In genomic region chr12:86950161-86950960, GRCm38 (mm10) we compare ENCODE assay signal across 9 mouse cellular contexts. TPM values are rescaled to one million over a fixed set of nuclear protein-coding genes. Genes with fewer than 3 reads are reported as not detected.
DNase-seq lines count a peak whose midpoint lies in the region; ATAC-seq and TF ChIP-seq lines count a peak whose summit lies in the region.
"Had no signal": no experiment of that assay in that cellular context is flagged by ENCODE, and none has a peak within 500 bp of the region (broad histone marks: within the 10 kb centered on the region; RNA-seq: fewer than 3 reads in every experiment).

No protein-coding gene starts in this region.

- H3K27me3 ChIP-seq in stomach, embryonic 16.5 days (ENCODE audit: control insufficient read depth, insufficient read depth, low read length) = no peaks in the 10 kb centered on the region
- no peaks in the 10 kb centered on the region for H3K27me3 ChIP-seq in stomach, postnatal 0 days (ENCODE audit: control insufficient read depth, insufficient read depth, low read length)

- peaks cover 22% of the 10 kb centered on the region for H3K4me1 ChIP-seq in stomach, embryonic 16.5 days (ENCODE audit: control insufficient read depth, insufficient read depth, low read length)
- H3K4me1 ChIP-seq in stomach, postnatal 0 days (replicated peaks; ENCODE audit: control insufficient read depth, insufficient read depth) = 0 out of 2 replicates have a peak, but pooled peaks cover 5% of the 10 kb centered on the region

- no peak for ATAC-seq in stomach, embryonic 16.5 days (ENCODE audit: insufficient read depth, low FRiP score)
- ATAC-seq in stomach, postnatal 0 days (ENCODE audit: low FRiP score, low TSS enrichment) = no peak
- ATAC-seq in inflammation-experienced regulatory T-cells, adult 6 months = peak; percentile 61

- no peak overlapping the region for H3K4me3 ChIP-seq in stomach, embryonic 16.5 days (replicated peaks; ENCODE audit: low read length)
- H3K4me3 ChIP-seq in stomach, postnatal 0 days (ENCODE audit: low read depth, low read length) = no peak overlapping the region

- no peak overlapping the region for H3K4me2 ChIP-seq in stomach, embryonic 16.5 days (ENCODE audit: low read depth, low read length)
- H3K4me2 ChIP-seq in stomach, postnatal 0 days (replicated peaks; ENCODE audit: low read depth) = no peak overlapping the region

- H3K9me3 ChIP-seq in stomach, embryonic 16.5 days (replicated peaks; ENCODE audit: control insufficient read depth, low read length) = no peaks in the 10 kb centered on the region
- no peaks in the 10 kb centered on the region for H3K9me3 ChIP-seq in stomach, postnatal 0 days (ENCODE audit: control insufficient read depth, low read length)

- H3K27ac ChIP-seq in stomach, embryonic 16.5 days (ENCODE audit: low read length) = no peak overlapping the region
- no peak overlapping the region for H3K27ac ChIP-seq in stomach, postnatal 0 days (replicated peaks)

- TF ChIP-seq EP300 in stomach, postnatal 0 days (optimal IDR thresholded peaks at IDR 0.05) = no peak

- DNase-seq in cerebellum, adult 18-20 months = peak; percentile 48 to 55
- no peak for DNase-seq in cerebellum, postnatal 4 days (ENCODE audit: low spot score in 2 of 2)
- no peak for DNase-seq in stomach, postnatal 0 days (ENCODE audit: low spot score)
- peak; percentile 87 for DNase-seq in naive thymus-derived CD4-positive, alpha-beta T cell, adult 2 months (ENCODE audit: low read depth)
- no peak for DNase-seq in ovary, postnatal 36 days (ENCODE audit: low spot score)
- no peak for DNase-seq in right cerebral cortex, adult 2 months (ENCODE audit: low spot score in 2 of 2)
- DNase-seq: right cerebral cortex, postnatal 4 days had no signal

- no peak for TF ChIP-seq CTCF in stomach, postnatal 0 days (IDR thresholded peaks at IDR 0.05; ENCODE audit: low read depth)

- peaks cover 15% of the 10 kb centered on the region for H3K36me3 ChIP-seq in stomach, embryonic 16.5 days (ENCODE audit: control insufficient read depth, insufficient read depth, low read length)
- H3K36me3 ChIP-seq in stomach, postnatal 0 days (ENCODE audit: control insufficient read depth, insufficient read depth, low read length) = no peaks in the 10 kb centered on the region

- WGBS in stomach, embryonic 16.5 days = 62% methylated on average over 16 of the region's 16 CpGs
- WGBS in stomach, postnatal 0 days = 61% methylated on average over 16 of the region's 16 CpGs

- peak overlapping the region; percentile 23; the same call in 1 of the 2 replicates for H3K9ac ChIP-seq in stomach, embryonic 16.5 days (ENCODE audit: low read length)
- no peak overlapping the region for H3K9ac ChIP-seq in stomach, postnatal 0 days (ENCODE audit: low read length)

RNA-seq across cellular contexts. Expression of gene Cipc, which starts 3.5 kb away (rescaled TPM):
- polyA plus RNA-seq in stomach, embryonic 16.5 days (2015; fragmentation: Nextera tagmentation; extraction: Ambion mirVana) = 17.8 and 18.1 TPM in 2 replicates
- polyA plus RNA-seq in stomach, postnatal 0 days (2015; fragmentation: Nextera tagmentation; extraction: Ambion mirVana) = 10.1 and 10.8 TPM in 2 replicates
- 10 to 100 TPM; 20.2 to 29.2 (median 28.3) TPM for polyA plus RNA-seq in inflammation-experienced regulatory T-cells, adult 6 months (2017; shearing (Covaris generic))

RNA-seq across cellular contexts. Expression of gene Zdhhc22, which starts 39.9 kb away (rescaled TPM):
- 0.43 and 0.91 TPM in 2 replicates for polyA plus RNA-seq in stomach, embryonic 16.5 days (2015; fragmentation: Nextera tagmentation; extraction: Ambion mirVana)
- 0.53 and 0.58 TPM in 2 replicates for polyA plus RNA-seq in stomach, postnatal 0 days (2015; fragmentation: Nextera tagmentation; extraction: Ambion mirVana)
- under 1 TPM in 2 of 3 experiments, not detected in 1; 0.16 to 0.79 TPM for polyA plus RNA-seq in inflammation-experienced regulatory T-cells, adult 6 months (2017; shearing (Covaris generic))

Comparison
In these comparisons a context has a peak if more than half of its experiments do, and no peak if none do; other contexts are left out.
1. DNase-seq: peak in cerebellum, adult 18-20 months (2 of 2) and naive thymus-derived CD4-positive, alpha-beta T cell, adult 2 months (single experiment); none in cerebellum, postnatal 4 days (0 of 2), stomach, postnatal 0 days (single experiment), ovary, postnatal 36 days (single experiment) and right cerebral cortex, adult 2 months (0 of 2).